Mouse (Mus musculus): ENCODE measurements around the gene Cmss1. TPM values are rescaled to one million over a fixed set of nuclear protein-coding genes. Genes with fewer than 3 reads are reported as not detected.

Gene Cmss1
- polyA plus RNA-seq, 1 experiment from 2014 or later = 52.5 TPM

DNA sequence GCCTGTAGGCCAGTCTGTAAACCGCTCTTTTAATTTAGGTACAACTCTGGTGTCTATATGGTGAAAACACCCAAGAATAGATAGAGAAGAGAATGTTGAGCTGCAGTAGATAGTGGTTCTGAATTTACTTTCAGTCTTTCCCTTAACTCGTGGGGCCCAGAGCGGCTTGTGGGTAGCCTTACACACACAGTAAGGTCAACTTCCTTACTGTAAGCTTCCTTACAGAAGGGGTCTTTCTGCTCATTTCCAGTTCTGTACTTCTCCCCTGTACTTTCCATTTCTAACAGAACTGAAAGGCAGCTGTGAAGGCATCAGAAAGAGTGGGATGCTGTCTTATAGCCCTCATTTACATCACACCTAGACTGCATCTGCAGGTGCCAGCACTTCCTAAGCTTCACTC lies 175.4 kb downstream of the Cmss1 start:
- Histone ChIP-seq H3K4me2 (ENCODE audit: low read depth, low read length, severe bottlenecking) (no peak overlapping the region), H3K9ac (ENCODE audit: low read length) (no peak overlapping the region), H3K4me3 (ENCODE audit: low read depth, low read length) (no peak overlapping the region), H3K27me3 (ENCODE audit: control insufficient read depth, insufficient read depth, low read length) (no peaks in the 10 kb centered on the region), H3K9me3 (ENCODE audit: control insufficient read depth, low read length) (no peaks in the 10 kb centered on the region), H3K27ac (ENCODE audit: low read depth, low read length) (no peak overlapping the region), H3K36me3 (ENCODE audit: control insufficient read depth, insufficient read depth, low read length) (no peaks in the 10 kb centered on the region), H3K4me1 (replicated peaks; ENCODE audit: control insufficient read depth, insufficient read depth, low read length) (no peaks in the 10 kb centered on the region)
- WGBS = 86% methylated on average over 3 of the region's 3 CpGs
- DNase-seq (ENCODE audit: low spot score) (no peak), ATAC-seq (replicated peaks; ENCODE audit: low FRiP score) (no peak)

DNA sequence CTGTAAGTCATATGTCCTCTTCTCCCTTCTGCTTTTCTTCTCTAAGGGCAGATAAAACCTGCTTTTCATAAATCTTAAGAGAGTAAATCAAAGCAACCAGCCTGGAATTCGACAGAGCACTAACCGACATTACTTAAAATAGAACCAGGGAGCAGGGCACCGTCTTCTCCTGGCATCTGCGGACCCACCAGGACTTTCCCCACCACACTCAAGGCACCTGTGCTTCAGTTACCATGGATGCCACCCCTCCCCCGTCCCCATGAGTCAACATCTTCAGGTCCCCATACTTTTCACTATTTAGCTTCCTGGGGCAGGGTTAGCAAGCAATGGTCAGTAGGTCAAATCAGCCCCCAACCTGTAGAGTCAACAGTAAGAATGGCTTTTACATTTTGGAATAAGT lies 177.7 kb downstream of the Cmss1 start:
- WGBS = 91% methylated on average over 5 of the region's 5 CpGs
- ATAC-seq (replicated peaks; ENCODE audit: low FRiP score) (no peak), DNase-seq (ENCODE audit: low spot score) (no peak)
- H3K9me3 ChIP-seq (ENCODE audit: control insufficient read depth, low read length) = no peaks in the 10 kb centered on the region
- no peak overlapping the region for H3K4me3 ChIP-seq (ENCODE audit: low read depth, low read length)
- no peak overlapping the region for H3K9ac ChIP-seq (ENCODE audit: low read length)
- H3K27me3 ChIP-seq (ENCODE audit: control insufficient read depth, insufficient read depth, low read length) = no peaks in the 10 kb centered on the region
- H3K4me2 ChIP-seq (ENCODE audit: low read depth, low read length, severe bottlenecking) = no peak overlapping the region
- H3K4me1 ChIP-seq (replicated peaks; ENCODE audit: control insufficient read depth, insufficient read depth, low read length) = no peaks in the 10 kb centered on the region
- H3K27ac ChIP-seq (ENCODE audit: low read depth, low read length) = no peak overlapping the region
- H3K36me3 ChIP-seq (ENCODE audit: control insufficient read depth, insufficient read depth, low read length) = no peaks in the 10 kb centered on the region

DNA sequence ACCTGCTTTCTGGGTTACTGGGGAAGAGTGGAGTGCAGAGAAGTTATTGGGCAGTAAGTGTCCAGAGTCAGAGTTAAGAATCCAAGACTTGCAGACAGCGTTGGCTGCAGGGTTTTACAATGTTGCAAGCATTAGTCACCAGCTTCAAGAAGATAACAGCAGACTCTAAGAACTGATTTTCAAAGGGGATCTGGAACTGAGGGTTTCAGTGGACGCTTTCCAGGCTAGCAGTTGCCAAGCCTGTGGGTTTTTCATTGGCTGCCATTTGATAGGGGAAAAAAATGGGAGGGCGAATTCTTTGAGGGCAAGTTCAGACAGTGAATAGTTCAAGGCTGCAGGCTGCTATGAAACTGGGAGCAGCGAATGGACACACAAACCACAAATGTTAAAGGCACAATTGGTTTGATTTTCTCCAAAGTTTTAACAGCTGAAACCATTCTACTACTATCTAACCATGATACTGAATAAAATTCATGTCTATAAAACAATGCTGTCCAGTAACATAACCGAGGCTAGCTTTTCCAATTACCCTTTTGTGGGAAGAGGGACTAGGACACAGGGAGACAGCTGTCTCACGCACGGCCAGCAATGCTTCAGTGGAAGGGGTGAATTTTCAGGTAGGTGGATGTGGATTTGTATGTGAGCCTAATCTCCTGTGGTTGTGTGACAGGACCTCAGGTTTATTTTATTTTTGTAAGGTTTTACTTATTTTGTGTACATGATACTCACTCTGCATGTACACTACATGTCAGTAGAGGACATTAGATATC lies 179.0 kb downstream of the Cmss1 start:
- Histone ChIP-seq H3K4me1 (replicated peaks; ENCODE audit: control insufficient read depth, insufficient read depth, low read length) (no peaks in the 10 kb centered on the region), H3K9ac (ENCODE audit: low read length) (no peak overlapping the region), H3K4me3 (ENCODE audit: low read depth, low read length) (no peak overlapping the region), H3K36me3 (ENCODE audit: control insufficient read depth, insufficient read depth, low read length) (no peaks in the 10 kb centered on the region), H3K4me2 (ENCODE audit: low read depth, low read length, severe bottlenecking) (no peak overlapping the region), H3K9me3 (ENCODE audit: control insufficient read depth, low read length) (no peaks in the 10 kb centered on the region), H3K27me3 (ENCODE audit: control insufficient read depth, insufficient read depth, low read length) (no peaks in the 10 kb centered on the region), H3K27ac (ENCODE audit: low read depth, low read length) (no peak overlapping the region)
- WGBS = 86% methylated on average over 7 of the region's 7 CpGs
- no peak for DNase-seq (ENCODE audit: low spot score)
- ATAC-seq (replicated peaks; ENCODE audit: low FRiP score) = no peak

GRCm38 (mm10) chr16:57426680-57427079 lies 180.0 kb downstream of the Cmss1 start:
- Histone ChIP-seq H3K36me3 (ENCODE audit: control insufficient read depth, insufficient read depth, low read length) (no peaks in the 10 kb centered on the region), H3K27me3 (ENCODE audit: control insufficient read depth, insufficient read depth, low read length) (no peaks in the 10 kb centered on the region), H3K4me1 (replicated peaks; ENCODE audit: control insufficient read depth, insufficient read depth, low read length) (no peaks in the 10 kb centered on the region), H3K4me3 (ENCODE audit: low read depth, low read length) (no peak overlapping the region), H3K4me2 (ENCODE audit: low read depth, low read length, severe bottlenecking) (no peak overlapping the region), H3K9me3 (ENCODE audit: control insufficient read depth, low read length) (no peaks in the 10 kb centered on the region), H3K27ac (ENCODE audit: low read depth, low read length) (no peak overlapping the region), H3K9ac (ENCODE audit: low read length) (no peak overlapping the region)
- no peak for ATAC-seq (replicated peaks; ENCODE audit: low FRiP score)
- DNase-seq (ENCODE audit: low spot score) = no peak
- WGBS = 81% methylated on average over 10 of the region's 10 CpGs

GRCm38 (mm10) chr16:57423001-57423800 lies 183.5 kb downstream of the Cmss1 start:
- no peaks in the 10 kb centered on the region for H3K36me3 ChIP-seq (ENCODE audit: control insufficient read depth, insufficient read depth, low read length)
- no peak overlapping the region for H3K4me2 ChIP-seq (ENCODE audit: low read depth, low read length, severe bottlenecking)
- H3K27ac ChIP-seq (ENCODE audit: low read depth, low read length) = no peak overlapping the region
- DNase-seq (ENCODE audit: low spot score) = no peak
- 73% methylated on average over 6 of the region's 6 CpGs for WGBS
- no peak overlapping the region for H3K4me3 ChIP-seq (ENCODE audit: low read depth, low read length)
- H3K4me1 ChIP-seq (replicated peaks; ENCODE audit: control insufficient read depth, insufficient read depth, low read length) = no peaks in the 10 kb centered on the region
- H3K9ac ChIP-seq (ENCODE audit: low read length) = no peak overlapping the region
- ATAC-seq (replicated peaks; ENCODE audit: low FRiP score) = no peak
- no peaks in the 10 kb centered on the region for H3K27me3 ChIP-seq (ENCODE audit: control insufficient read depth, insufficient read depth, low read length)
- no peaks in the 10 kb centered on the region for H3K9me3 ChIP-seq (ENCODE audit: control insufficient read depth, low read length)

DNA sequence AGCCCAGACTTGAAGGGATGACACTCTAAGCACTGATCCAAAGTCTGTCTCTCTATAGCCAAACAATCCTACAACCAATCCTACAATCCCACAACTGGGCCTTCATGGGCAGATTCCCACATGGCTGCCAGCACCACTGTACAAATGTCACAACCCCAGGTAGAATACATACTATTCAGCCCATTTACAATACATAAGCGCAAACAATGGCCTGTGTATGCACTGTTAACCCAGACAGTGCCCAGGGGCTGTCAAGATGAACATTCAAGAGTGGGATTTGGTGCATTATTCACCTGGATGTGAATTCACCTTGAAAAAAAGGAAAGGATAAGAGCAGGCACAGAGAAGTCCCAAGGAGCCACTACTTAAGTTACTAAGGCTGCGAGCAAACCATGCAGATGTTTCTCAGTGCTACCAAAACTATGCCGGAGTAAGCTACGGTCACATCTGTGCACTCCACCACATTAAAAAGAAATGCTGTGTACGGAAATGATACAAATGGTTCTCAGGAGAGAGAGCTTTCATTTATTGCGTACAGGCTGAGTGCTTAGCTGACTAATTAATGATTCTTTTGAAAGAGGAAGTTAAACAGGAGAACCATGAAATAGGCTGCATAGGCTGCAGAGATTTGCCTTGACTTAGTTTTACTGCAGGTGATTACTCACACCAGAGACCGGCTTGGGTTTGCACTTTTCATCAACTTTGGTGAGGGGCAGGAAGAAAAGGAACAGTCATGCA lies 184.8 kb downstream of the Cmss1 start:
- WGBS = 84% methylated on average over 7 of the region's 7 CpGs
- DNase-seq (ENCODE audit: low spot score) (no peak), ATAC-seq (replicated peaks; ENCODE audit: low FRiP score) (no peak)
- Histone ChIP-seq H3K4me2 (ENCODE audit: low read depth, low read length, severe bottlenecking) (no peak overlapping the region), H3K9ac (ENCODE audit: low read length) (no peak overlapping the region), H3K36me3 (ENCODE audit: control insufficient read depth, insufficient read depth, low read length) (no peaks in the 10 kb centered on the region), H3K27me3 (ENCODE audit: control insufficient read depth, insufficient read depth, low read length) (no peaks in the 10 kb centered on the region), H3K4me3 (ENCODE audit: low read depth, low read length) (no peak overlapping the region), H3K9me3 (ENCODE audit: control insufficient read depth, low read length) (no peaks in the 10 kb centered on the region), H3K4me1 (replicated peaks; ENCODE audit: control insufficient read depth, insufficient read depth, low read length) (no peaks in the 10 kb centered on the region), H3K27ac (ENCODE audit: low read depth, low read length) (no peak overlapping the region)

GRCm38 (mm10) chr16:57420773-57421556 lies 185.7 kb downstream of the Cmss1 start:
- Histone ChIP-seq H3K36me3 (ENCODE audit: control insufficient read depth, insufficient read depth, low read length) (no peaks in the 10 kb centered on the region), H3K4me3 (ENCODE audit: low read depth, low read length) (no peak overlapping the region), H3K4me1 (replicated peaks; ENCODE audit: control insufficient read depth, insufficient read depth, low read length) (no peaks in the 10 kb centered on the region), H3K27me3 (ENCODE audit: control insufficient read depth, insufficient read depth, low read length) (no peaks in the 10 kb centered on the region), H3K9me3 (ENCODE audit: control insufficient read depth, low read length) (no peaks in the 10 kb centered on the region), H3K9ac (ENCODE audit: low read length) (no peak overlapping the region), H3K27ac (ENCODE audit: low read depth, low read length) (no peak overlapping the region), H3K4me2 (ENCODE audit: low read depth, low read length, severe bottlenecking) (no peak overlapping the region)
- WGBS = 71% methylated on average over 8 of the region's 8 CpGs
- DNase-seq (ENCODE audit: low spot score) = no peak
- ATAC-seq (replicated peaks; ENCODE audit: low FRiP score) = no peak

GRCm38 (mm10) chr16:57419881-57420280 lies 186.8 kb downstream of the Cmss1 start:
- no peaks in the 10 kb centered on the region for H3K9me3 ChIP-seq (ENCODE audit: control insufficient read depth, low read length)
- 91% methylated on average over 5 of the region's 5 CpGs for WGBS
- no peaks in the 10 kb centered on the region for H3K4me1 ChIP-seq (replicated peaks; ENCODE audit: control insufficient read depth, insufficient read depth, low read length)
- no peaks in the 10 kb centered on the region for H3K27me3 ChIP-seq (ENCODE audit: control insufficient read depth, insufficient read depth, low read length)
- DNase-seq (ENCODE audit: low spot score) (no peak), ATAC-seq (replicated peaks; ENCODE audit: low FRiP score) (no peak)
- H3K9ac ChIP-seq (ENCODE audit: low read length) = no peak overlapping the region
- H3K4me3 ChIP-seq (ENCODE audit: low read depth, low read length) = no peak overlapping the region
- H3K36me3 ChIP-seq (ENCODE audit: control insufficient read depth, insufficient read depth, low read length) = no peaks in the 10 kb centered on the region
- H3K4me2 ChIP-seq (ENCODE audit: low read depth, low read length, severe bottlenecking) = no peak overlapping the region
- no peak overlapping the region for H3K27ac ChIP-seq (ENCODE audit: low read depth, low read length)

Measured in forebrain, embryonic 11.5 days (tissue).